Mouse (Mus musculus): ENCODE results near the gene Nhlh2.

The Nhlh2 gene

DNA sequence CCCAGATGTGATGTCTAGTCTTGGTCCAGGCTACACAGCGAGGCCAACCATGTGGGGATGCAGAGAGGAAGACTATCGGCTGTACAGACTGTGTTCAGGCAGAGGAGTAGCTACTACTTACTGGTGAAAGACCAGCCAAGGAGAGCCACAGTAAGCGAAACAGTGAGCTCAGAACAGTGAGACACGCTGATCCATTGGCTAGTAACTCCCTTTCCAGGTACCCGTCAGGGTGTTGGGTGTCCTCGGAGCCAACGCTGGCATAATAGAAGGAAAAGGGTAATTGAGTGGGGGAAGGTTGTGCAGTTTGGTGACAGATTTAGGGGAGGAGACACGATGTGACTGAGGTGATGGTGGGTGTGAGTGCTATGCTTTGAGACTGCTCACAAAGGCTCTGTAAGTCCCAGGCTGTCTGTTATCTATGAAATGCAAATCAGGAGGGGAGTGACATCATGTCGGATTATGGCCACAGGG lies 15.1 kb downstream of the Nhlh2 start:
- no peak for DNase-seq (ENCODE audit: low spot score in 2 of 2)

- DNase-seq (ENCODE audit: low spot score in 2 of 2), result no peak
Measured at GRCm38 (mm10) chr3:102025659-102026058, 15.8 kb downstream of the Nhlh2 start.

- DNase-seq (ENCODE audit: low spot score in 2 of 2), result no peak
Measured at GRCm38 (mm10) chr3:102027880-102028279, 18.0 kb downstream of the Nhlh2 start.

DNA sequence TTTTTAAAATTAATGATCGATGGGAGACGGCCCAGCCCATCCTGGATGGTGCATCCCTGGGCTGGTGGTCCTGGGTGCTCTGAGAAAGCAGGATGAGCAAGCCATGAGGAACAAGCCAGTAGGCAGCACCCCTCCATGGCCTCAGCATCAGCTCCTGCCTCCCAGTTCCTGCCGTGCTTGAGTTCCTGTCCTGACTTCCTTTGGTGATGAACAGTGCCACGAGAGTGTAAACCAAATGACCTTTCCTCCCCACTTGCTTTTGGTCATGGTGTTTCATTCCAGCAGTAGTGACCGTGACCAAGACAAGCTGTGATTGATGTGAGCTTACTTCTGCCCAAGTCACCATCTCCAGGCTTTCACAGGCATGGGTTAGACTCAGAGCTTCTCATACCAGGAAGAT lies 27.9 kb downstream of the Nhlh2 start:
- DNase-seq (ENCODE audit: low spot score in 2 of 2), result no peak

DNA sequence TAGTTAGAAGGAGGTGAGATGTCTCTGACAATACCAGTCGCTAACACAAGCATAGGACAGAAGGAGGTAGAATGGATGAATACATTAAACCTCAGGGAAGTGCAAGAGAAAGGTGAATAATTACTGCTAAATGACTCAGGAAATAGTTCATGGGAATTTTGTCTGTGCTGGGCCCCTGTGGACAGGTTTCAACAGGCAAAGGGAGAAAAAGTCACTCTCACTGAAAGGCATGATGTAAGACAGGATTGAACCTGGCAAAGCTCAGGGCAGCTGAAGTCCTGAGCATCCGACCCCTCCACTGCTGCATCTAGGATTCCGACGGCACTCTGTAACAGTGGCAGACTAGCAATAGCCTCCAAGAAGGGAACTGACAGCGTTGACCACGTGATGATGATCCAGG lies 28.7 kb downstream of the Nhlh2 start:
- no peak for DNase-seq (ENCODE audit: low spot score in 2 of 2)

GRCm38 (mm10) chr3:102041632-102042031 lies 31.8 kb downstream of the Nhlh2 start:
- DNase-seq (ENCODE audit: low spot score in 2 of 2), result no peak

DNA sequence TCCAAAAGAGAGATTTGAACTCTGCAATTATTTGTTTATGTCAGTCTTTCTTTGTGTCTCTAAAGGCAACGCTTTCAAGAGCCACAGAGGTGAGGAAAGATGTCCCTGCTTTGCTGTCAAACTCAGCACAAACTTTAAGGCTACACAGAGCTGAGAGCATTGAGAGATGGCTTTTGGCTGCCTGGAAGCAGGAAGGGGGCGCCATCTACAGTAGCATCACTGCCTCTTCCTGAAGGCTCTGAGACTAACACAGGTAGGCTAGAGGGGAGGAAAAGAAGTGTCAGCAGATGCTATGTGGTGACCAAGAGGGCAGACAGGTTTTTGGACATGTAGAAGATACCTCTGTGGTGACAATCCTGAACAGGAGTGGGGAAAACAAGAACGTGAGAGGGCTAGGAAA lies 35.2 kb downstream of the Nhlh2 start:
- DNase-seq (ENCODE audit: low spot score in 2 of 2), result no peak

DNA sequence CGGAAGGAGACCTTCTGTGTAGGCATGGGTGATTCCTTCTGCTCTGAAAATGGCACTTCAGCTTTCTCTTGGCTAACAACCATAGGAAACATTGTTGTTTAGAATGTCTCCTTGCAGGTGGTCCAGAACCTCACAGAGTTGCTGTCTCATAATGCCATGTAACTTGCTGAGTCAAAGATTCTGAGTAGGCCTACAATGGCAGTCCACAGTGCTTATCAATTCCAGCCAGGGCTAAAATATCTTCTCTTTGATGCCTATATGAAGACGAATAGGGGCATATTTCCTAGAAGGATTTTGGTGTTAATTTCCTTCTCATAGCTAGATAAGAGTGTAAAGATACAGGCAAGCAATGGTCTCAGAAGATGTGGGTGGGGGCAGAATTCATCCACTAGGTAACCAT lies 37.7 kb downstream of the Nhlh2 start:
- DNase-seq (ENCODE audit: low spot score in 2 of 2), result no peak

DNA sequence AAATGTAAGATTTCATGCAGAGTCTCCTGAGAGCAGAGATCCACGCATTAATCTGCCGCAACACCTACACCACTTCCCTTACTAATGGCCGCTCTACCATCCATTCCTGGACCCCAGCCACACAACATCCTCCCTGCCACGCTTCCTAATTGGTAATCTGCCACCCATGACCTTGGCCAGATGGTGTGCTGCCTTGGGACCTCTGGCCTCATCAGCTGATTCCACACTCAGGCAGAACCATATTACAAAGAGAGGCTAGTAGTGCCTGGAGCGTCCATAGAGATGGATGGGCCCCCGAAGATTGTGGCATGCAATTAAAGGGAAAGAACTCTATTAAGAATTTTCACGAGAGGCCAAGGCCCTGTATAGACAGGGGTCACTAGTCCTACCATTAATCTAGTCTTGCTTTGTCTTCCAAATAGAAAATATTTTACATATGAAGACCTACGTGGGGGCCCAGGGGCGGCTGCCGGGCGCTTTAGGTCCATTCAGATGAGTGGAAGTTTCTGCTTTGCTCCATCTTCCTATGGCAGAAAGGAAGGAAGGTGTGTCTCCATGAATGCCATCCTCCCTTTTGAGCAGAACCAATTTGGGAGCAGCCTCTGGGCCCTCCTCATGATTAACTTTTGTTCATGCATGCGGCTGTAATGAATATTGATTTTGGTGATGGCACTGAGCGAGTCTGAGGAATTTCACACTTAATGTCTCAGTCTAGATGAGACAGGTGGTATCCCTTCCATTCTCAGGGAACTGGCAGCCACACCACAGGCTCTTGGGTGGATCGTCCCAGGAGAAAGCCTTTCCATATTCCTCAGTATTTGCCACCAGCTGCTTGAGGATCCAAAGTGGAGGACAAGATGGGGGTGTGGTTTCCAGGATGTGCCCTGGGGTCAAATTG lies 39.6 kb downstream of the Nhlh2 start:
- no peak for DNase-seq (ENCODE audit: low spot score in 2 of 2)

- DNase-seq (ENCODE audit: low spot score in 2 of 2), result no peak
Measured at GRCm38 (mm10) chr3:102052036-102052435, 42.2 kb downstream of the Nhlh2 start.

- DNase-seq (ENCODE audit: low spot score in 2 of 2), result no peak
Measured at GRCm38 (mm10) chr3:102053293-102053692, 43.4 kb downstream of the Nhlh2 start.

GRCm38 (mm10) chr3:102055878-102056277 lies 46.0 kb downstream of the Nhlh2 start:
- no peak for DNase-seq (ENCODE audit: low spot score in 2 of 2)

DNA sequence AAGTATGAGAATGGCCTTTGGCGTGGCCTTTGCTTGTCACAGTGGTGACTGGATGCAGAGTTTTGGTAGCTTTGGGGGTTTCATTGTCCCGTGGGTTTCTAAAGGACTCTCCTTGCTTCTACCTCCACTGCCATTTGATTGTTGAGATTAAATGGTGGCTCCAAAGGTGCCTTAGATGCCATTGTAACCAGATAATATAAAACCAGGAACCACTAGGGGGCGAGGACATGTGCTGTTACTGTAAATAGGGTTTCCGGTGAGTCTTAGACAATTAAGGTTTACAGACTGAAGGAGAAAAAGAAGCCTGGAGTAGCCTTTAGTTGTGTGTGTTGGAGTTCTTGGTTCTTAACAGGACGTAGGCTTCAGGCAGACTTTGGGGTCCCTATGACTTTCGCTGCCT lies 50.2 kb downstream of the Nhlh2 start:
- DNase-seq (ENCODE audit: low spot score in 2 of 2), result no peak

GRCm38 (mm10) chr3:102061923-102062670 lies 52.2 kb downstream of the Nhlh2 start:
- DNase-seq (ENCODE audit: low spot score in 2 of 2), result peak in 1 of 2 experiments; percentile 45

DNA sequence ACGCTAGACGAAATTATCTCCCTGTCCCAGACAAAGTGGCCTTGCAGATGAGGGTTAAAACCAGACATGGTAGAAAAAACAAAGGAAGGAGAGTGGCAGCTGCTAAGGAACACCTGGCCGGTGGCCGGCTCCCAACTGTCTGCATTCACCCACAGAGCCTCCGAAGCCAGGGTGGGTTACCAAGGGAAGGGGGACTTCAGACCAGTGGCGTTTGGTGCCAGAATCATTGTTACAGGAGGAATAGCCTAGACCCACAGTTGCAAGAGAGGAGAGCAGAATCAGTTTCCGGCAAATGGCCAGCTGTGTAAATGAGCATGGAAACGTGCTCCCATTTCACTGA lies 52.8 kb downstream of the Nhlh2 start:
- no peak for DNase-seq (ENCODE audit: low spot score in 2 of 2)

- DNase-seq (ENCODE audit: low spot score in 2 of 2), result no peak
Measured at GRCm38 (mm10) chr3:102063273-102064120, 53.6 kb downstream of the Nhlh2 start.

DNA sequence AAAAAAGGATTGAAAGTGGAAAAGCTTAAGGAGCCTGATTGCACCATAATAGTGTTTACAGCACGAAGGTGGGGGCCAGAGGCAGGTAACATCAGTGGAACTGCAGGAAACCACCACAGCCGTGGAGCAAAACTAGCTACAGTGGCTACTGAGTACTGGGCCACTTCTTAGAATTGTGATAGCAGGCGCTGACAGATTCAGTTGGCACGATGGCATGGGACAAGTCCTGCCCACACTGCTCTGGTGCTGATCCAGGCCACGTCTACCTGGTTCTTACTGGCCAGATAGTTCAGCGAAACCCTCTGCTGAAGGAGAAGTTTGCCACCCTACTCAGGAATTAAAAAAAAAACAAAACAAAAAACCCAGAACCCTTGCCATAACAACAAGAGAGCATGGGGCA lies 54.7 kb downstream of the Nhlh2 start:
- no peak for DNase-seq (ENCODE audit: low spot score in 2 of 2)
